Mouse (Mus musculus) neural tube, embryonic 10.5 days (tissue): ENCODE measurements around the gene Itgb5.

Experiments used
- DNase-seq: peaks from one replicate; pipeline ENCODE4 v3.0.0-alpha.2; 2017; ENCODE audit warnings: low spot score; ENCODE audit errors: extremely low spot score

The Itgb5 gene

GRCm38 (mm10) chr16:33985372-33985771 lies 155.9 kb downstream of the Itgb5 start:
- DNase-seq = no peak

GRCm38 (mm10) chr16:33986993-33987392 lies 157.5 kb downstream of the Itgb5 start:
- no peak for DNase-seq

- peak; percentile 56 for DNase-seq
Measured at GRCm38 (mm10) chr16:33988358-33989012, 159.0 kb downstream of the Itgb5 start.

GRCm38 (mm10) chr16:33989106-33989505 lies 159.6 kb downstream of the Itgb5 start:
- no peak for DNase-seq

GRCm38 (mm10) chr16:33990712-33991111 lies 161.2 kb downstream of the Itgb5 start:
- no peak for DNase-seq

- no peak for DNase-seq
Measured at GRCm38 (mm10) chr16:33994321-33994720, 164.9 kb downstream of the Itgb5 start.

GRCm38 (mm10) chr16:33995496-33995895 lies 166.0 kb downstream of the Itgb5 start:
- no peak for DNase-seq

GRCm38 (mm10) chr16:33996030-33996429 lies 166.6 kb downstream of the Itgb5 start:
- peak; percentile 64 for DNase-seq

- DNase-seq = no peak
Measured at GRCm38 (mm10) chr16:33998011-33998410, 168.5 kb downstream of the Itgb5 start.
